Mouse (Mus musculus) layer of hippocampus, postnatal 10 days (tissue): Measurements from ENCODE around the gene Gatb. TPM values are rescaled to one million over a fixed set of nuclear protein-coding genes. Genes with fewer than 3 reads are reported as not detected.

Experiments used
- DNase-seq, 2 experiments: peaks; one replicate each; pipeline ENCODE4 v3.0.0; 2021; ENCODE audit warnings: low spot score in 2 of 2
- total RNA-seq, 2 experiments: library from RNA; stranded (reverse); gene quantifications; 2 replicates each; pipeline ENCODE4 v1.2.3; 2021

The Gatb gene
- total RNA-seq, 2 experiments from 2014 or later: 15.0 to 16.6 TPM

GRCm38 (mm10) chr3:85592640-85593252, 18.8 kb downstream of the Gatb start:
- DNase-seq: no peak

- DNase-seq: no peak
These were observed 20.5 kb downstream of the Gatb start for GRCm38 (mm10) chr3:85594452-85594851.

GRCm38 (mm10) chr3:85599526-85599925, 25.6 kb downstream of the Gatb start:
- no peak for DNase-seq

GRCm38 (mm10) chr3:85601841-85602305, 28.0 kb downstream of the Gatb start:
- no peak for DNase-seq

- no peak for DNase-seq
These were observed 29.9 kb downstream of the Gatb start for GRCm38 (mm10) chr3:85603811-85604210.

GRCm38 (mm10) chr3:85606912-85607311, 33.0 kb downstream of the Gatb start:
- DNase-seq: no peak

GRCm38 (mm10) chr3:85607753-85608152, 33.8 kb downstream of the Gatb start:
- DNase-seq: no peak

- DNase-seq: no peak
These were observed 42.5 kb downstream of the Gatb start for GRCm38 (mm10) chr3:85616389-85616788.

- DNase-seq: peak in 1 of 2 experiments; percentile 37
These were observed 45.0 kb downstream of the Gatb start for GRCm38 (mm10) chr3:85618885-85619284.

GRCm38 (mm10) chr3:85619345-85619744, 45.4 kb downstream of the Gatb start:
- no peak for DNase-seq

- no peak for DNase-seq
These were observed 45.8 kb downstream of the Gatb start for GRCm38 (mm10) chr3:85619751-85620150.

- DNase-seq: no peak
These were observed 56.1 kb downstream of the Gatb start for GRCm38 (mm10) chr3:85629895-85630510.

GRCm38 (mm10) chr3:85633733-85634132, 59.8 kb downstream of the Gatb start:
- no peak for DNase-seq

- DNase-seq: no peak
These were observed 60.6 kb downstream of the Gatb start for GRCm38 (mm10) chr3:85634389-85635125.

GRCm38 (mm10) chr3:85635126-85635419, 61.2 kb downstream of the Gatb start:
- DNase-seq: no peak

GRCm38 (mm10) chr3:85635591-85635990, 61.7 kb downstream of the Gatb start:
- DNase-seq: no peak

GRCm38 (mm10) chr3:85636716-85637447, 63.0 kb downstream of the Gatb start:
- no peak for DNase-seq

GRCm38 (mm10) chr3:85641751-85642150, 67.8 kb downstream of the Gatb start:
- no peak for DNase-seq

GRCm38 (mm10) chr3:85644814-85645213, 70.9 kb downstream of the Gatb start:
- DNase-seq: no peak

GRCm38 (mm10) chr3:85645517-85646004, 71.6 kb downstream of the Gatb start:
- no peak for DNase-seq

- no peak for DNase-seq
These were observed 75.3 kb downstream of the Gatb start for GRCm38 (mm10) chr3:85649176-85649575.
